Mouse (Mus musculus): ENCODE data around the gene Tmod4. TPM values are rescaled to one million over a fixed set of nuclear protein-coding genes. Genes with fewer than 3 reads are reported as not detected.
"Not testable (repeated sequence)": the region's sequence is repeated elsewhere in the genome, so short reads cannot be mapped to it uniquely, and the experiment has no call there.

The Tmod4 gene
- polyA plus RNA-seq, 1 experiment, result not detected

DNA sequence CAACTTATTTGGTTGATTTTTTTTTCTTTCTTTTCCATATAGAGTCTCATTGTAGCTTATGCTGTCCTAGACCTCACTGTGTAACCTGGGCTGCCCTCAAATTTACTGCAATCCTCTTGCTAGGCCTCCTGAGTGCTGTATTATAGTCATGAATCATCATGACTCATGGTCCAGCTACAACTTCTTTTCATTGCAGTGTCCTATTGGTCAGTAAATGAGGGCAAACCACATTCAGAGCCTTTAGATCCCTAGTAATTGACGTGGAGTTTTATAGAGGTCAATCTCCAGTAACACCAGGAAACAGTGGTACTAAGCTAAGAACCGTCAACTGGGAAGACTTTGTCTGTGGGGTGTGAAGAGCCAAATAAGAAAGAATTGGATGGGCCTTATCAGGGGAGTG is 6.5 kb upstream of the Tmod4 start:
- no peak overlapping the region for H3K27ac ChIP-seq (ENCODE audit: insufficient read depth, low read length)

DNA sequence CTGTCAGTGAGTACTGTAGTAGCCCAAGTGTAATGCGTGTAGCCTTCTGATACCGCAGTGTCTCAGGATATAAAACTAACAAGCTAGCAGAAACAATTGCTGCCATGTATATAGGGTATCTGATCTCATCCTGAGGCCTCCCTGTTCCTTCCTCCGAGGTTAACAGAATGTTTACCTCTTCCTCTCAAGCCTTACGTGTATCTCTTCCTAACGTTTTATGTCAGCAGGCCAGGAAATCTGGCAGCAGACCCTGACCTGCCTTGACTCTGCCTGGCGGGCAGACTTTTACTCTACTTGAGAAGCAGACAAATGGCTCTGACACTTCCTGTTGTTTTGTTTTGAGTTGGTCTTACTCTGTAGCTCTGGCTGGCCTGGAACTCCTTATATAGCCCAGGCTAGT is 2.7 kb upstream of the Tmod4 start:
- Histone ChIP-seq H3K36me3 (ENCODE audit: control insufficient read depth, insufficient read depth, low read length, poor library complexity, severe bottlenecking) (peaks cover 42% of the 10 kb centered on the region), H3K9me3 (replicated peaks; ENCODE audit: control insufficient read depth, insufficient read depth, low read length, poor library complexity, severe bottlenecking) (no peaks in the 10 kb centered on the region), H3K27ac (ENCODE audit: insufficient read depth, low read length) (no peak overlapping the region)

More for the DNA sequence above, 6.5 kb upstream of the Tmod4 start:
- TF ChIP-seq POLR2A (IDR thresholded peaks at IDR 0.05; ENCODE audit: insufficient read depth, low read length) (no peak), EP300 (IDR thresholded peaks at IDR 0.05; ENCODE audit: insufficient read depth, low read depth, low read length) (no peak), CTCF (IDR thresholded peaks at IDR 0.05; ENCODE audit: low read depth, low read length) (no peak)
- H3K9me3 ChIP-seq (replicated peaks; ENCODE audit: control insufficient read depth, insufficient read depth, low read length, poor library complexity, severe bottlenecking), result no peaks in the 10 kb centered on the region
- H3K4me1 ChIP-seq (ENCODE audit: control insufficient read depth, insufficient read depth, low read length), result no peaks in the 10 kb centered on the region
- peaks cover 44% of the 10 kb centered on the region for H3K36me3 ChIP-seq (ENCODE audit: control insufficient read depth, insufficient read depth, low read length, poor library complexity, severe bottlenecking)
- H3K27me3 ChIP-seq (ENCODE audit: control insufficient read depth, insufficient read depth, low read length, poor library complexity, severe bottlenecking), result no peaks in the 10 kb centered on the region
- no peak overlapping the region for H3K9ac ChIP-seq (ENCODE audit: low read depth, poor library complexity, severe bottlenecking)
- H3K4me3 ChIP-seq (ENCODE audit: low read depth, low read length), result no peak overlapping the region

DNA sequence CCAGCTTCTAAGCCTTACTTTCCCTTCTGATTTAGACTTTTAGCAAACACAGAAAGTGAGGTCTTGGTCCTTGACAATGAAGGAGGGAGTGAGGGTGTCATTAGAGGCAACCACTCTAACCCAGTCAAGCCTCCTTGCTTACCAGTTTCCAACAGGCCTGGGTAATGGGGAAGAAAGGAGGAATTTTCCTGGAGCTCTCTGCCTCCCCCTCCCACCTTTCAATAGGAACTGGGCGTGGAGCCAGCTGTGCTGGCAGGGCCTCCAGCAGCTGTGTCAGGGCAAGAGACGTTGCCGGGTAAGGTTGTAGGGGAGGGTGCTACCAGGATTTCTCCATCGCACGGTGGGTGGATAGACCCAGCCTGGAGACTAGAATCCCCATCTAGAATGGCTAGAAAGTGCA is 696 bp downstream of the Tmod4 start:
- H3K4me1 ChIP-seq (ENCODE audit: control insufficient read depth, insufficient read depth, low read length), result peaks cover 3% of the 10 kb centered on the region
- H3K36me3 ChIP-seq (ENCODE audit: control insufficient read depth, insufficient read depth, low read length, poor library complexity, severe bottlenecking), result peaks cover 25% of the 10 kb centered on the region
- no peak overlapping the region for H3K4me3 ChIP-seq (ENCODE audit: low read depth, low read length)
- no peaks in the 10 kb centered on the region for H3K9me3 ChIP-seq (replicated peaks; ENCODE audit: control insufficient read depth, insufficient read depth, low read length, poor library complexity, severe bottlenecking)
- no peak overlapping the region for H3K27ac ChIP-seq (ENCODE audit: insufficient read depth, low read length)
- H3K9ac ChIP-seq (ENCODE audit: low read depth, poor library complexity, severe bottlenecking), result no peak overlapping the region
- no peaks in the 10 kb centered on the region for H3K27me3 ChIP-seq (ENCODE audit: control insufficient read depth, insufficient read depth, low read length, poor library complexity, severe bottlenecking)
- TF ChIP-seq POLR2A (IDR thresholded peaks at IDR 0.05; ENCODE audit: insufficient read depth, low read length), result no peak

More for the DNA sequence above, 2.7 kb upstream of the Tmod4 start:
- TF ChIP-seq POLR2A (IDR thresholded peaks at IDR 0.05; ENCODE audit: insufficient read depth, low read length) (no peak), EP300 (IDR thresholded peaks at IDR 0.05; ENCODE audit: insufficient read depth, low read depth, low read length) (no peak), CTCF (IDR thresholded peaks at IDR 0.05; ENCODE audit: low read depth, low read length) (no peak)
- peaks cover 3% of the 10 kb centered on the region for H3K4me1 ChIP-seq (ENCODE audit: control insufficient read depth, insufficient read depth, low read length)
- H3K4me3 ChIP-seq (ENCODE audit: low read depth, low read length), result no peak overlapping the region
- H3K9ac ChIP-seq (ENCODE audit: low read depth, poor library complexity, severe bottlenecking), result no peak overlapping the region
- H3K27me3 ChIP-seq (ENCODE audit: control insufficient read depth, insufficient read depth, low read length, poor library complexity, severe bottlenecking), result no peaks in the 10 kb centered on the region

DNA sequence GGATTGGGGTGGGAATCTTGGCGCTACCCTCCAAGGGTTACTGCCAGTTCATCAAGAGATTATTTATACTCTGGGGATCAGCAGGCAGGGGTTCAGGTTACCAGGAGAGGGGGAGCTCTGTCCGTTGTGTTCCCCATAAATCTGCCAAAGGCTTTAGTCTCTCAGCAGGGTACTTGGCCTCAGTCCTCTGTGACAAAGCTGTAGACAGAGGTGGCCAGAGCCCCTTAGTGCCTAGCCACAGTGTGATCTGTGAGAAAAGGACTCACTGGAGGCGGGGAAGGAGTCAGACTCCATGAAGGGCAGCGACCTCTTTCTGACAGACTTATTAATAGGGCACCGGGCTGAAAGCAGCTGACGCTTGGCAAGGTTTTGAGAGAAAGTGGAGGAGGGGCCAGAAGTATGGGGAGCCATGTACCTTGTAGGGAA is 5.0 kb downstream of the Tmod4 start:
- no peak for TF ChIP-seq CTCF (IDR thresholded peaks at IDR 0.05; ENCODE audit: low read depth, low read length)
- no peak for TF ChIP-seq POLR2A (IDR thresholded peaks at IDR 0.05; ENCODE audit: insufficient read depth, low read length)
- TF ChIP-seq EP300 (IDR thresholded peaks at IDR 0.05; ENCODE audit: insufficient read depth, low read depth, low read length), result no peak
- no peaks in the 10 kb centered on the region for H3K27me3 ChIP-seq (ENCODE audit: control insufficient read depth, insufficient read depth, low read length, poor library complexity, severe bottlenecking)
- peaks cover 3% of the 10 kb centered on the region for H3K4me1 ChIP-seq (ENCODE audit: control insufficient read depth, insufficient read depth, low read length)
- H3K9me3 ChIP-seq (replicated peaks; ENCODE audit: control insufficient read depth, insufficient read depth, low read length, poor library complexity, severe bottlenecking), result no peaks in the 10 kb centered on the region
- peaks cover 3% of the 10 kb centered on the region; the same call in 1 of the 2 replicates for H3K36me3 ChIP-seq (ENCODE audit: control insufficient read depth, insufficient read depth, low read length, poor library complexity, severe bottlenecking)
- no peak overlapping the region for H3K9ac ChIP-seq (ENCODE audit: low read depth, poor library complexity, severe bottlenecking)
- H3K27ac ChIP-seq (ENCODE audit: insufficient read depth, low read length), result no peak overlapping the region
- no peak overlapping the region for H3K4me3 ChIP-seq (ENCODE audit: low read depth, low read length)

DNA sequence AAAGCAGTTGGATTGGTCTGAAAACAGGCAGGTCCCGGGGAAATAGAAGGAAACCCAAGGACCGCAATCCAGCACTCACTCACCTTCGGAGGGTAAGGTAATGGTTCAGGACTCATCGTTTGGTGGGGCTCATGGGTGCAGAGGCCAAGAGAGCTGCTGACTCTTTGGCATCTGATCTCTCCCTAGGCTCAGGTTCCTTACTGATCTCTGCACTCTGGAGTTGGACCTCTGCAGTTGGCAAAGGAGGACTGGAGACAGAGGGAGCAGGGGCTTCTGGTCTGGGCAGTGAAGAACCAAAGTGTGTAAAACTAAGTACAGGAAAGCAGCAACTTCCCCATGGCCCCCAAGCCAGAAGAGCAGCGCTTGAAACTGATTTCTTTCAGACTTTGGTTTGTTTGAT is 5.8 kb downstream of the Tmod4 start:
- no peak overlapping the region for H3K4me3 ChIP-seq (ENCODE audit: low read depth, low read length)
- no peaks in the 10 kb centered on the region for H3K9me3 ChIP-seq (replicated peaks; ENCODE audit: control insufficient read depth, insufficient read depth, low read length, poor library complexity, severe bottlenecking)
- TF ChIP-seq CTCF (IDR thresholded peaks at IDR 0.05; ENCODE audit: low read depth, low read length), result no peak
- no peak for TF ChIP-seq EP300 (IDR thresholded peaks at IDR 0.05; ENCODE audit: insufficient read depth, low read depth, low read length)
- TF ChIP-seq POLR2A (IDR thresholded peaks at IDR 0.05; ENCODE audit: insufficient read depth, low read length), result no peak
- no peak overlapping the region for H3K9ac ChIP-seq (ENCODE audit: low read depth, poor library complexity, severe bottlenecking)
- H3K4me1 ChIP-seq (ENCODE audit: control insufficient read depth, insufficient read depth, low read length), result no peaks in the 10 kb centered on the region
- no peak overlapping the region for H3K27ac ChIP-seq (ENCODE audit: insufficient read depth, low read length)
- H3K27me3 ChIP-seq (ENCODE audit: control insufficient read depth, insufficient read depth, low read length, poor library complexity, severe bottlenecking), result no peaks in the 10 kb centered on the region
- H3K36me3 ChIP-seq (ENCODE audit: control insufficient read depth, insufficient read depth, low read length, poor library complexity, severe bottlenecking), result peaks cover 3% of the 10 kb centered on the region; the same call in 1 of the 2 replicates

DNA sequence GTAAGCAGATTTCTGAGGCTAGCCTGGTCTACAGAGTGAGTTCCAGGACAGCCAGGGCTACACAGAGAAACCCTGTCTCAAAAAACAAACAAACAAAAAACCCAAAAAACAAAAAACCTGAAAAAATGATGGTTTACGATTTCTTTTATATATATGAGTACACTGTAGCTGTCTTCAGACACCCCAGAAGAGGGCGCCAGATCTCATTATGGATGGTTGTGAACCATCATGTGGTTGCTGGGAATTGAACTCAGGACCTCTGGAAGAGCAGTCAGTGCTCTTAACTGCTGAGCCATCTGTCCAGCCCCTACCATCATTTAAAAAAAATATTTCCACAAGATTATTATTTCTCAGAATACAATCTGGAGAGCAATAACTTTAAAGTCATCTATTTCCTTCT is 8.1 kb downstream of the Tmod4 start:
- not testable (repeated sequence) for H3K27ac ChIP-seq (ENCODE audit: insufficient read depth, low read length); H3K4me3 ChIP-seq (ENCODE audit: low read depth, low read length); H3K36me3 ChIP-seq (ENCODE audit: control insufficient read depth, insufficient read depth, low read length, poor library complexity, severe bottlenecking); H3K4me1 ChIP-seq (ENCODE audit: control insufficient read depth, insufficient read depth, low read length); H3K27me3 ChIP-seq (ENCODE audit: control insufficient read depth, insufficient read depth, low read length, poor library complexity, severe bottlenecking); H3K9ac ChIP-seq (ENCODE audit: low read depth, poor library complexity, severe bottlenecking); H3K9me3 ChIP-seq (replicated peaks; ENCODE audit: control insufficient read depth, insufficient read depth, low read length, poor library complexity, severe bottlenecking)
